Mouse (Mus musculus) liver, embryonic 12.5 days (tissue): ENCODE measurements around the gene Aplf. TPM values are rescaled to one million over a fixed set of nuclear protein-coding genes. Genes with fewer than 3 reads are reported as not detected.

ENCODE experiments used
- ATAC-seq: fragments of 200-750 bp; cut with Nextera tagmentation; 2 replicates; pipeline ENCODE4 v1.8.0; 2017; ENCODE audit warnings: moderate number of reproducible peaks, mild to moderate bottlenecking, moderate library complexity
- H3K27ac ChIP-seq: fragments of 300-500 bp; sonication (generic); 2 replicates; pipeline ENCODE4 v1.5.1; 2016; ENCODE audit warnings: mild to moderate bottlenecking
- H3K27me3 ChIP-seq: fragments of 300-500 bp; sonication (generic); replicated peaks from 2 replicates; pipeline ENCODE4 v1.6.1; 2016; ENCODE audit warnings: mild to moderate bottlenecking, moderate library complexity
- H3K36me3 ChIP-seq: fragments of 300-500 bp; sonication (generic); 2 replicates; pipeline ENCODE4 v1.6.1; 2016; ENCODE audit warnings: mild to moderate bottlenecking, moderate library complexity
- H3K4me1 ChIP-seq: fragments of 300-500 bp; sonication (generic); 2 replicates; pipeline ENCODE4 v1.6.1; 2016
- H3K4me2 ChIP-seq: fragments of 300-500 bp; sonication (generic); 2 replicates; pipeline ENCODE4 v1.6.1; 2016; ENCODE audit warnings: mild to moderate bottlenecking, moderate library complexity
- H3K4me3 ChIP-seq: fragments of 300-500 bp; sonication (generic); 2 replicates; pipeline ENCODE4 v1.5.1; 2016; ENCODE audit warnings: mild to moderate bottlenecking, moderate library complexity
- H3K9ac ChIP-seq: fragments of 300-500 bp; sonication (generic); 2 replicates; pipeline ENCODE4 v1.6.1; 2016; ENCODE audit warnings: mild to moderate bottlenecking, moderate library complexity
- H3K9me3 ChIP-seq: fragments of 300-500 bp; sonication (generic); replicated peaks from 2 replicates; pipeline ENCODE4 v1.6.1; 2016; ENCODE audit warnings: mild to moderate bottlenecking, moderate library complexity
- WGBS: fragments of 180-500 bp; shearing (Covaris S2); methylation state at CpG from one replicate; pipeline ENCODE4 v1.1.7; 2016; ENCODE audit not compliant: insufficient replicate concordance; 5-methylcytosine and 5-hydroxymethylcytosine counted together
- polyA plus RNA-seq: library from polyadenylated mRNA; unstranded; fragments of >200 nt; fragmentation: Nextera tagmentation; extraction: Ambion mirVana; gene quantifications from 2 replicates; pipeline ENCODE4 v1.2.1, GENCODE M21; 2016

Gene Aplf
- polyA plus RNA-seq = 18.9 and 19.0 TPM in 2 replicates

- peak within 1 kb of the TSS; percentile 98 for H3K27ac ChIP-seq
- WGBS = under 1% methylated on average over 33 of the region's 33 CpGs
- H3K4me1 ChIP-seq = peaks cover 75% of the 10 kb centered on the region
These were observed at the start of gene Aplf for GRCm38 (mm10) chr6:87671771-87672517. TSS of gene Aplf (minus strand) at chr6:87672193.

GRCm38 (mm10) chr6:87714091-87714490, 42.1 kb upstream of the Aplf start:
- H3K27ac ChIP-seq = no peak overlapping the region
- peaks cover 7% of the 10 kb centered on the region for H3K4me1 ChIP-seq
- H3K36me3 ChIP-seq = no peaks in the 10 kb centered on the region
- no peak for ATAC-seq
- no peak overlapping the region for H3K9ac ChIP-seq
- no peaks in the 10 kb centered on the region for H3K9me3 ChIP-seq
- H3K4me3 ChIP-seq = no peak overlapping the region
- peaks cover 59% of the 10 kb centered on the region for H3K27me3 ChIP-seq
- no peak overlapping the region for H3K4me2 ChIP-seq
- 64% methylated on average over 4 of the region's 4 CpGs for WGBS

More at GRCm38 (mm10) chr6:87671771-87672517, at the start of gene Aplf:
- Histone ChIP-seq H3K9ac (peak within 1 kb of the TSS; percentile 88), H3K4me3 (peak within 1 kb of the TSS; percentile 85), H3K4me2 (peak within 1 kb of the TSS; percentile 85), H3K27me3 (no peaks in the 10 kb centered on the region), H3K9me3 (no peaks in the 10 kb centered on the region), H3K36me3 (peaks cover 3% of the 10 kb centered on the region; the same call in 1 of the 2 replicates)
- peak; percentile 97 for ATAC-seq

GRCm38 (mm10) chr6:87712311-87712710, 40.3 kb upstream of the Aplf start:
- H3K4me2 ChIP-seq = no peak overlapping the region
- peaks cover 67% of the 10 kb centered on the region for H3K27me3 ChIP-seq
- H3K4me1 ChIP-seq = peaks cover 7% of the 10 kb centered on the region
- WGBS = 63% methylated on average over 4 of the region's 4 CpGs
- no peaks in the 10 kb centered on the region for H3K36me3 ChIP-seq
- no peak overlapping the region for H3K4me3 ChIP-seq
- no peak overlapping the region for H3K27ac ChIP-seq
- ATAC-seq = no peak
- no peak overlapping the region for H3K9ac ChIP-seq
- H3K9me3 ChIP-seq = no peaks in the 10 kb centered on the region

- Histone ChIP-seq H3K9me3 (no peaks in the 10 kb centered on the region), H3K4me2 (no peak overlapping the region), H3K27ac (no peak overlapping the region), H3K27me3 (peaks cover 36% of the 10 kb centered on the region), H3K36me3 (no peaks in the 10 kb centered on the region), H3K4me3 (no peak overlapping the region), H3K4me1 (no peaks in the 10 kb centered on the region), H3K9ac (no peak overlapping the region)
- WGBS = 39% methylated on average over 3 of the region's 3 CpGs
- no peak for ATAC-seq
These were observed 34.3 kb upstream of the Aplf start for GRCm38 (mm10) chr6:87706246-87706645.

GRCm38 (mm10) chr6:87696544-87696943, 24.6 kb upstream of the Aplf start:
- no peaks in the 10 kb centered on the region for H3K4me1 ChIP-seq
- no peak overlapping the region for H3K27ac ChIP-seq
- 79% methylated on average over 4 of the region's 4 CpGs for WGBS
- no peaks in the 10 kb centered on the region for H3K9me3 ChIP-seq
- no peak overlapping the region for H3K9ac ChIP-seq
- no peak overlapping the region for H3K4me3 ChIP-seq
- no peak for ATAC-seq
- no peak overlapping the region for H3K4me2 ChIP-seq
- peaks cover 43% of the 10 kb centered on the region for H3K27me3 ChIP-seq
- no peaks in the 10 kb centered on the region for H3K36me3 ChIP-seq

GRCm38 (mm10) chr6:87695947-87696346, 24.0 kb upstream of the Aplf start:
- Histone ChIP-seq H3K27ac (no peak overlapping the region), H3K4me3 (no peak overlapping the region), H3K9ac (no peak overlapping the region), H3K4me2 (no peak overlapping the region), H3K9me3 (no peaks in the 10 kb centered on the region), H3K36me3 (no peaks in the 10 kb centered on the region), H3K27me3 (peaks cover 49% of the 10 kb centered on the region), H3K4me1 (no peaks in the 10 kb centered on the region)
- WGBS = 63% methylated on average over 3 of the region's 3 CpGs
- ATAC-seq = no peak

- no peak overlapping the region for H3K27ac ChIP-seq
- H3K4me2 ChIP-seq = no peak overlapping the region
- no peak for ATAC-seq
- H3K36me3 ChIP-seq = no peaks in the 10 kb centered on the region
- 62% methylated on average over 3 of the region's 3 CpGs for WGBS
- H3K9ac ChIP-seq = no peak overlapping the region
- no peak overlapping the region for H3K4me3 ChIP-seq
- H3K4me1 ChIP-seq = peaks cover 20% of the 10 kb centered on the region
- 0 out of 2 replicates have a peak, but pooled peaks cover 16% of the 10 kb centered on the region for H3K27me3 ChIP-seq
- H3K9me3 ChIP-seq = no peaks in the 10 kb centered on the region
These were observed 8.4 kb upstream of the Aplf start for GRCm38 (mm10) chr6:87680418-87680817.

- WGBS = 30% methylated on average over 4 of the region's 4 CpGs
- Histone ChIP-seq H3K27me3 (no peaks in the 10 kb centered on the region), H3K36me3 (no peaks in the 10 kb centered on the region; the same call in 1 of the 2 replicates), H3K9ac (peak overlapping the region; percentile 66), H3K4me3 (peak overlapping the region; percentile 38), H3K9me3 (no peaks in the 10 kb centered on the region), H3K27ac (peak overlapping the region; percentile 70), H3K4me2 (peak overlapping the region; percentile 62), H3K4me1 (peaks cover 75% of the 10 kb centered on the region)
- ATAC-seq = no peak
These were observed 668 bp upstream of the Aplf start for GRCm38 (mm10) chr6:87672661-87673060.

- WGBS = 4% methylated on average over 8 of the region's 8 CpGs
- H3K9me3 ChIP-seq = no peaks in the 10 kb centered on the region
These were observed 640 bp downstream of the Aplf start for GRCm38 (mm10) chr6:87671353-87671752.

GRCm38 (mm10) chr6:87669894-87670588, 2.0 kb downstream of the Aplf start:
- ATAC-seq = no peak
- peaks cover 63% of the 10 kb centered on the region for H3K4me1 ChIP-seq
- peaks cover 3% of the 10 kb centered on the region; the same call in 1 of the 2 replicates for H3K9me3 ChIP-seq
- peak overlapping the region; percentile 70 for H3K27ac ChIP-seq
- H3K4me3 ChIP-seq = peak overlapping the region; percentile 85
- H3K4me2 ChIP-seq = peak overlapping the region; percentile 85
- peak overlapping the region; percentile 88 for H3K9ac ChIP-seq
- peaks cover 16% of the 10 kb centered on the region for H3K36me3 ChIP-seq
- 35% methylated on average over 7 of the region's 7 CpGs for WGBS
- no peaks in the 10 kb centered on the region for H3K27me3 ChIP-seq

More at GRCm38 (mm10) chr6:87671353-87671752, 640 bp downstream of the Aplf start:
- H3K27me3 ChIP-seq = no peaks in the 10 kb centered on the region
- H3K36me3 ChIP-seq = peaks cover 9% of the 10 kb centered on the region
- peak overlapping the region; percentile 88 for H3K9ac ChIP-seq
- H3K4me2 ChIP-seq = peak overlapping the region; percentile 85
- H3K4me3 ChIP-seq = peak overlapping the region; percentile 85
- peak overlapping the region; percentile 98 for H3K27ac ChIP-seq
- ATAC-seq = no peak
- peaks cover 69% of the 10 kb centered on the region for H3K4me1 ChIP-seq

GRCm38 (mm10) chr6:87668733-87669132, 3.3 kb downstream of the Aplf start:
- Histone ChIP-seq H3K4me1 (peaks cover 58% of the 10 kb centered on the region), H3K27ac (peak overlapping the region; percentile 88), H3K4me2 (peak overlapping the region; percentile 55), H3K9me3 (peaks cover 3% of the 10 kb centered on the region; the same call in 1 of the 2 replicates), H3K36me3 (peaks cover 20% of the 10 kb centered on the region), H3K9ac (peak overlapping the region; percentile 59), H3K27me3 (no peaks in the 10 kb centered on the region), H3K4me3 (peak overlapping the region; percentile 16; the same call in 1 of the 2 replicates)
- WGBS = 23% methylated on average over 3 of the region's 3 CpGs
- no peak for ATAC-seq

- Histone ChIP-seq H3K4me3 (peak overlapping the region; percentile 0; the same call in 1 of the 2 replicates), H3K27ac (peak overlapping the region; percentile 88), H3K36me3 (peaks cover 26% of the 10 kb centered on the region), H3K9me3 (peaks cover 3% of the 10 kb centered on the region; the same call in 1 of the 2 replicates), H3K9ac (peak overlapping the region; percentile 40; the same call in 1 of the 2 replicates), H3K4me1 (peaks cover 57% of the 10 kb centered on the region), H3K4me2 (peak overlapping the region; percentile 55), H3K27me3 (no peaks in the 10 kb centered on the region)
- no peak for ATAC-seq
- WGBS = 68% methylated on average over 8 of the region's 8 CpGs
These were observed 4.2 kb downstream of the Aplf start for GRCm38 (mm10) chr6:87667804-87668203.
